Mouse (Mus musculus) kidney, adult 2 months (tissue): ENCODE data around the gene Prkn. TPM values are rescaled to one million over a fixed set of nuclear protein-coding genes. Genes with fewer than 3 reads are reported as not detected.

Source experiments
- DNase-seq: peaks from one replicate; pipeline ENCODE4 v3.0.0; 2021
- H3K27ac ChIP-seq: fragments of 200-500 bp; 2 replicates; pipeline ENCODE4 v1.5.1; 2012; ENCODE audit warnings: low read depth, low read length, control low read depth, inconsistent platforms; ENCODE audit not compliant: insufficient read depth
- H3K27me3 ChIP-seq: fragments of 200-500 bp; replicated peaks from 2 replicates; pipeline ENCODE4 v1.6.1; 2012; ENCODE audit warnings: mild to moderate bottlenecking, moderate library complexity, low read length, inconsistent platforms; ENCODE audit not compliant: control insufficient read depth, insufficient read depth
- H3K36me3 ChIP-seq: fragments of 200-500 bp; 2 replicates; pipeline ENCODE4 v1.6.1; 2012; ENCODE audit warnings: mild to moderate bottlenecking, moderate library complexity, low read length, inconsistent platforms; ENCODE audit not compliant: control insufficient read depth, insufficient read depth
- H3K4me1 ChIP-seq: fragments of 200-500 bp; 2 replicates; pipeline ENCODE4 v1.6.1; 2011; ENCODE audit warnings: low read length; ENCODE audit not compliant: control insufficient read depth, insufficient read depth
- H3K4me3 ChIP-seq: fragments of 200-500 bp; 2 replicates; pipeline ENCODE4 v1.5.1; 2011; ENCODE audit warnings: mild to moderate bottlenecking, low read depth, low read length, control low read depth; ENCODE audit not compliant: insufficient read depth
- CTCF ChIP-seq: fragments of 200-500 bp; conservative IDR thresholded peaks from 2 replicates; pipeline ENCODE4 v1.5.1; 2011; ENCODE audit warnings: low read depth, mild to moderate bottlenecking, control low read depth, low read length, moderate library complexity, mixed read lengths; ENCODE audit not compliant: insufficient read depth, insufficient read length
- POLR2A ChIP-seq: fragments of 200-500 bp; IDR thresholded peaks from one replicate; pipeline ENCODE4 v1.6.1; 2011; ENCODE audit warnings: low read depth, low read length, control low read depth
- WGBS: fragments of 180-500 bp; shearing (Covaris S2); methylation state at CpG from one replicate; pipeline ENCODE4 v1.1.7; 2018; 5-methylcytosine and 5-hydroxymethylcytosine counted together
- polyA plus RNA-seq: library from polyadenylated mRNA; depleted of rRNA; stranded (reverse); fragments of >200 nt; gene quantifications from 2 replicates; pipeline ENCODE4 v1.2.3, GENCODE M21; 2012

Prkn gene
- polyA plus RNA-seq, 1 experiment, result 6.1 TPM

- WGBS, result 21% methylated on average over 11 of the region's 11 CpGs
- Histone ChIP-seq H3K27me3 (no peaks in the 10 kb centered on the region), H3K4me3 (no peak overlapping the region), H3K4me1 (peaks cover 4% of the 10 kb centered on the region; the same call in 1 of the 2 replicates), H3K36me3 (no peaks in the 10 kb centered on the region), H3K27ac (no peak overlapping the region)
- no peak for TF ChIP-seq POLR2A
- no peak for TF ChIP-seq CTCF
- DNase-seq, result peak; percentile 41
Measured at GRCm38 (mm10) chr17:12030556-12031160, 1190.5 kb downstream of the Prkn start.

DNA sequence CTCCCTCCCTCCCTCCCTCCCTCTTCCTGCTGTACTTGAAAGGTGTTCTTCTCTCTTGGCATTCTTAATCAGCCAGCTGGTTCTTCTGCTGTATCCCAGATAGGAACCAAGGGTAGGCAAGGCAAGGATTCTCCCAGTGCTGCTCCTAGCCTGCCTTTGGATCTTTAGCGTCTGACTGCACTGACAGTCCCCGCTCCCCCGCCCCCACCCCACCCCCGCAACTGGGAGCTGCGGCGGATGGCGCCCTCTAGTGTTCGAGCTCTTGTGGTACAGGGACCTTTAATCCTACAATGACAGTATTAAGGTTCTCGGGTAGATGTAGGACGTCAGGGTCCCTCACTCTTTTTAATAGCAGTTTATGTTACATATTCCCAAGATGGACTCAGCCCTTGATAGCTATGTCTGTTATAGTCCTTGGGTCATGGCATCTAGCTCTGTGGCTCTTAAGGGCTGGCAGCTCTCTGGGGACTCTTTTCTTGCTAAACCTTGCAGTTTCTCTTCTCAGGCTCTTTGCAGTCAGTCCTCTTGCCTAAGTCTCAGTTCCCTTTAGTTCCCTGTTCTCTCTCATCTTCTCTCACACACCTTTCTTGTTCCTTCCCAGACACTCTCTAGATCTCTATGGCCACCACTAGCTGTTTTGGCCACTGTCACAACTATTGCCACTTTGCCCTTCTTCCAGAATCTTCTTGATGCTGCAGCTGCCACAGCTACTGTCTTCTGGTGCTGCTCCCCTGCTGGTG, 1191.2 kb downstream of the Prkn start:
- Histone ChIP-seq H3K27ac (no peak overlapping the region), H3K27me3 (no peaks in the 10 kb centered on the region), H3K4me3 (peak overlapping the region; percentile 24; the same call in 1 of the 2 replicates), H3K4me1 (peaks cover 4% of the 10 kb centered on the region; the same call in 1 of the 2 replicates), H3K36me3 (no peaks in the 10 kb centered on the region)
- WGBS, result under 1% methylated on average over 10 of the region's 10 CpGs
- DNase-seq, result peak; percentile 45
- peak; percentile 61 for TF ChIP-seq CTCF
- no peak for TF ChIP-seq POLR2A

GRCm38 (mm10) chr17:12032014-12032791, 1192.0 kb downstream of the Prkn start:
- Histone ChIP-seq H3K4me3 (no peak overlapping the region), H3K4me1 (peaks cover 4% of the 10 kb centered on the region; the same call in 1 of the 2 replicates), H3K27ac (no peak overlapping the region), H3K36me3 (no peaks in the 10 kb centered on the region), H3K27me3 (no peaks in the 10 kb centered on the region)
- TF ChIP-seq CTCF (no peak), POLR2A (no peak)
- no peak for DNase-seq
- 71% methylated on average over 10 of the region's 10 CpGs for WGBS

- no peak for DNase-seq
- Histone ChIP-seq H3K4me1 (peaks cover 4% of the 10 kb centered on the region; the same call in 1 of the 2 replicates), H3K27me3 (no peaks in the 10 kb centered on the region), H3K27ac (no peak overlapping the region), H3K4me3 (no peak overlapping the region), H3K36me3 (no peaks in the 10 kb centered on the region)
- WGBS, result 58% methylated on average over 5 of the region's 5 CpGs
- no peak for TF ChIP-seq CTCF
- TF ChIP-seq POLR2A, result no peak
Measured at GRCm38 (mm10) chr17:12035386-12035785, 1195.2 kb downstream of the Prkn start.

DNA sequence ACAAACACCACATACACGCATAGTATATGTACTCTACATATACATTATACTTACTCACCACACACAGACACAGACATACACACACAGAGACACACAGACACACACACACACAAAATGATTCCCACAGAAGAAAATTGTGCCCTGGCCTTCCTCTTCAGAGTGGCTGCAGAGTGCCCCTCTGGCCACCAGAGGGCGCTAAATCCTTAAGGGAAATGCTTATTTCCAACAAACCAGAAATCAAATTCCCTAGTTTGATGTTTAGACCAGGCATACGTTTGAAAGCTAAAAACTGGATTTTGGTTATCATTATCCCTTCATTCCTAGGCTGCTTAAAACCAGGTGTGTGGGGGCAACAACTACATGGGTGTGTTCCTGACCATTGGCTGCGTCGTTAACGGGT, 1196.0 kb downstream of the Prkn start:
- H3K4me3 ChIP-seq, result no peak overlapping the region
- H3K4me1 ChIP-seq, result no peaks in the 10 kb centered on the region
- H3K36me3 ChIP-seq, result no peaks in the 10 kb centered on the region
- WGBS, result 45% methylated on average over 6 of the region's 6 CpGs
- no peak for TF ChIP-seq POLR2A
- TF ChIP-seq CTCF, result peak; percentile 83
- H3K27ac ChIP-seq, result no peak overlapping the region
- DNase-seq, result peak; percentile 55
- no peaks in the 10 kb centered on the region for H3K27me3 ChIP-seq

DNA sequence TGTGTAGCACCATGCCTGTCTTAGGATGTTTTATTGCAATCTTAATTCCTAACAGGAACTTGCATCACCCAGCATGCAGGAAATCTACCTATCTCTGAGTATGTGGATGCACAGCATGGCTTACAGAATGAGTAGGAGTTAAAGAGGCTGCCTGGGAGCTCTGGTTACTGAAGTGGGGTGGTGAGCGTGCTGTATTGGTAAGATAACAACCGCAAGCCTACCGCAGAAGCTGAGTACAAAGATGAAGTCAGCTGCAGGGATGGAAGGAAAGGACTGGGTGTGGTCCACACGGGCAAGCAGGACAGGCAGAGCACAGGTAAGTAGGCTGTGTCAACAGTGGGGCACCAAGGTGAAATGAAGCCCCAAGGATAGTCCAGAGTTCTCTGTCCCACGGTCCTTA, 1196.9 kb downstream of the Prkn start:
- 79% methylated on average over 5 of the region's 5 CpGs for WGBS
- Histone ChIP-seq H3K27ac (no peak overlapping the region), H3K36me3 (no peaks in the 10 kb centered on the region), H3K4me3 (no peak overlapping the region), H3K27me3 (no peaks in the 10 kb centered on the region), H3K4me1 (no peaks in the 10 kb centered on the region)
- DNase-seq, result no peak
- TF ChIP-seq POLR2A, result no peak
- TF ChIP-seq CTCF, result no peak

GRCm38 (mm10) chr17:12037574-12037973, 1197.4 kb downstream of the Prkn start:
- Histone ChIP-seq H3K27me3 (no peaks in the 10 kb centered on the region), H3K27ac (no peak overlapping the region), H3K36me3 (no peaks in the 10 kb centered on the region), H3K4me1 (no peaks in the 10 kb centered on the region), H3K4me3 (no peak overlapping the region)
- no peak for DNase-seq
- TF ChIP-seq POLR2A (no peak), CTCF (no peak)
- 86% methylated on average over 2 of the region's 2 CpGs for WGBS
